Mouse (Mus musculus): ENCODE data around the gene Tbc1d15.

Tbc1d15 gene

GRCm38 (mm10) chr10:115169410-115169809, 81.9 kb downstream of the Tbc1d15 start:
- no peak for DNase-seq (ENCODE audit: extremely low read depth, low read depth)

GRCm38 (mm10) chr10:115160289-115160688, 91.0 kb downstream of the Tbc1d15 start:
- no peak for DNase-seq (ENCODE audit: extremely low read depth, low read depth)
